Mouse (Mus musculus) gastrocnemius, postnatal 4 days (tissue): ENCODE measurements around the gene Rgs5. TPM values are rescaled to one million over a fixed set of nuclear protein-coding genes. Genes with fewer than 3 reads are reported as not detected.

Experiments
- DNase-seq, 2 experiments: peaks; one replicate each; pipeline ENCODE4 v3.0.0; 2021 to 2022; ENCODE audit warnings: low spot score in 2 of 2, mixed read lengths in 2 of 2
- long read RNA-seq, 2 experiments: library from polyadenylated mRNA; stranded (forward); transcript quantifications; one replicate each; pipeline ENCODE4 v2.0.0; 2021
- total RNA-seq, 2 experiments: library from RNA; stranded (reverse); gene quantifications; 2 replicates each; pipeline ENCODE4 v1.2.3; 2021

Gene Rgs5
- 100 to 1,000 TPM; 127 to 143 TPM for total RNA-seq
- long read RNA-seq, experiment 1, full-length matches to known transcripts: 130 of 148 reads
- long read RNA-seq, experiment 1, partial matches to known transcripts: 15 of 148 reads
- long read RNA-seq, experiment 1, other reads (novel, unspliced or antisense): 3 of 148 reads
- long read RNA-seq, experiment 2, full-length matches to known transcripts: 132 of 146 reads
- long read RNA-seq, experiment 2, partial matches to known transcripts: 13 of 146 reads
- long read RNA-seq, experiment 2, other reads (novel, unspliced or antisense): 1 of 146 reads

DNA sequence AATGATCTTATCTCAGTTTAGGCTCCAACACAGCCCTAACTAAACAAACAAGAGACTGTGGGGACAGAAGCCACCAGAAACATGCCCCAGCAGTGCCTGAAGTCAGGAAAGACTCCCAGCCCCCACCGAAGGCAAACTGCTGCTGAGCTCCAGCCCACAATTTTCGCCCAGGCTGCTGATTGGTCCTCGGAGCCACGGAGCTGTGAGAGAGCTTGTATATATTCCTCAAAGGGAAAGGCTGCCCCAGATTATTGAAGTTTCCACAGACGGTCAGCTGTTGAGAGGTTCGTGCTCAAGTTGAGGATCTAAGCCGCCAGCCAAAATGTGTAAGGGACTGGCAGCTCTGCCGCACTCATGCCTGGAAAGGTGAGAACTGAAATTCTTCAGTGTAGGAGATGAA is at the start of gene Rgs5:
TSS of gene Rgs5 (plus strand) at position 246 of the 400 bp plus-strand sequence.
- peak in 1 of 2 experiments; percentile 12 for DNase-seq

DNA sequence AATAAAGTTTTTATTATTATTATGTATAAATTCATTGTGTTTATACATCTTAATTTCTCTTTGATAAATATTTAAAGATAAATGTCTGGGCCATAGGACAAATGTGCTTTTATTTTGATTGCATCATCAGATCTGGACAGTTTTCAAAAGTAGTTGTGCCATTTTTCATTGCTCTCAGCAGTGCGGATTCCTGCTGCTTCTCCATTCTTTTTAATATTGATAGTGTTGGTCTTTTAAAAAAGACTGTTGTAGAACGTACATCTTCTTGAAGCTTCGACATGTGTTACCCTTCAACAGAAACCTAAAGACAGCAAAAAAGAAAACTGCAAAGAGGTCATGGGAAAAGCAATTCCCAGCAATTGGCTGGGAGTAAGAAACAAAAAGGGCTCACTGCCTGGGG is 49.1 kb upstream of the Rgs5 start:
- no peak for DNase-seq

DNA sequence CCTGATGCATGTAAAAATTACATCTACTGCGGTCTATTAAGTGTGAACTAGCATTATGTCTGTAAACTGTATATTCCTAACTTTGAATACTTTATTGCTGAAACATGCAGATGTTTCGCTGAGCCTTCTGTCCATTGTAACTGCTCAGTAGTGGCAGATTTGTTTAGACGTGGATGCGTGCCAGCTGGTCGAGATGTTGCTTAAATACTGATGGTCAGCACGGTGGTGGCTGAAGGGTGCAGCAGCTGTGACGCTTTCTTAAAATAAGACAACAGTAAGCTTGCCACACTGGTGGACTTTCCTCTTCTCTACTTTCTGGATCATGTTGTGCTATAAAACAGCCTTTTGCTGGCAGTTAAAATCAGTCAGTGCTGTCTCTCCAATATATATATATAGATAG is 25.6 kb upstream of the Rgs5 start:
- no peak for DNase-seq

DNA sequence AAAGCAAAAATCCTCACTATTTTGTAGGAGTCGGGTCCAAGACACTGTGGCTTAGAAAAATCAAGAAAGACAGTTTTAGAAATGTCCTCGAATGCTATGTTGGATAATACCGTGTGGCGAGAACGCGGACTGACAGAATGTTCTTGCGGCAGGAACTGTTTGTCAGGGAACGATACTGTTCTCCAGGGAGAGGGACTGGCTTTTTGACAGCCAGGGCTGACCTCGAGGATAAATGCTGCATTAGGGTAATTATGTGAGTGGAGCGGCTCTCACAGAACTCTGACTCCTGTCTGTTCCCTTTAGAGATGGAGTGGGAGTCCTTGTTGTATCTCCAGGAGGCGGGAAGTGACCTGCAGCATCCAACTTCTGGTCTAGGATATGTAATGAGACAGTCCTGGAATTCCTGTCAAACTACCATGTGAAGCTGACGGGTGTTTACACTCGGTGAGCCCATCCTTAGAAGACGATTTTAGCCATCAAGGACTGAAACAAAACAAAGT is 18.0 kb upstream of the Rgs5 start:
- DNase-seq: no peak

DNA sequence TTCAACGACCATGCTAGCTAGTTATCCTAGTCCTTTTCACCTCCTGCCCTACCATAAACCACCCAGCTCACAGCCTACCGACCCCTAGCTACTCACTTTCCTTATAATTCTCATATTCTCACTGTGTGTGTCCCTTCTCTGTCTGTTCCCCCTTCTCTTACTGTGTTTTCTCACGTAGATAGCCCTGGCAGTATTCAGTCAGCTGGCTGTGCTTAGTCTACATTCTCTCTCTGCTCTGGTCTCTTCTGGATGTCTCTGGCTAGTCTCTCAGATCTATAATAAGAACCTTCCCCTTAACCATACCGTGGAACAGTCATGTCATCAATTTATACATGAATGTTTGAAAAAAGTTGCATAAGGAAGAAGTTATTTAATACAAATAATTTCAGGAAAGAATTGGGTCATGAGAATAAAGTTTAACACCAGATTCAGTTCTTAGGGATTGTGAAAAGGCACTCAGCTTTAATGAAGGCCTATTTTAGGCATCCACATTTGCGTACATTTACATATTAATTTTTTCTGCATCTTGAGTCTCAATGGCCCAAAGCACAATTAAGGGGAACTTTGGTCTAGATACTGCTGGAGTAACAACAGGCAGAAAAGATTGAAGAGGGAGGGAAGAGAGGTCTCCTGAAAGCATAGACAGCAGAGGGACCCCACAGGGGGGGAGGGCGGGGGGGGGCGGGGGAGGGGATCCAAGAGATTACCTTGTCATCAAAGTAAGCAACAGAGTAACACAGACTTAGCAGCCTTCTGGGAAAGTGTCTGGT is 10.2 kb upstream of the Rgs5 start:
- DNase-seq: no peak

DNA sequence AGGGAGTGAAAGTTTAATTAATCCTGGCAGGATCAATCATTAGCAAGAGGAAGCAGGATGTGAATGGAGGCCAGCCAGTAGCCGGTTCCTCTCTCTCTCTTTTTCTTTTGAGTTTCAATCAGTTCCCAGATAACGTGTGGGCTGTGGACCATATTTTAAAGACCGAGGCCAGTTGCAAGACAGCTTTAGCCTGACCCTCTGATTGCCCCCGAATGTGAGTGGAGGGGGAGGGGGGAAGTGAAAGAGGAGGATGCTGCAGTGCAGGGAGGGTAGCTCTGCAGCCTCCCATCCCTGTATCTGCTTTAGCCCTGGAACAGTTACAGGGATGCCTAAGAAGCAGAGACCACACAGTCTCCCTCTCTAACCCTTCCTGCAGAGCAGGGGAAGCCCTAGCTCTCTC is 4.2 kb downstream of the Rgs5 start:
- DNase-seq: no peak

DNA sequence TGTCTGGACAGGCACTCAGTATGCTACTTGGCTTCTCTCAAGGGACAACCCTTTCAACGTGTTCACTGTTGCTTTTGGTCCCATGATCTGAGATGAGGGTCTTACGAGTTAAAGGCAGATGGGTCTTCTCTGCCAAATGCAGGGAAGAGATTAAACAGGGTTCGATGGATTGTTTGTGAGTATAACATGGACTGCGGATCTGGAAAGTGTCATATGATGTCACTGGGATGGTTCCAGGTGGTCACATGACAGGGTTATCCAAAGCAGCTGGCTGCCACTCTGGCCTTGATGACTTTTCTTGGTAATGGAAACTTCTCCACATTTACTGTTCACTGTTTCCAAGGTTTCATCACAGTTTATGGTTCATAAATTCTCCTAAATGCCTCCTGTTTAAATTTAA is 12.0 kb downstream of the Rgs5 start:
- no peak for DNase-seq

DNA sequence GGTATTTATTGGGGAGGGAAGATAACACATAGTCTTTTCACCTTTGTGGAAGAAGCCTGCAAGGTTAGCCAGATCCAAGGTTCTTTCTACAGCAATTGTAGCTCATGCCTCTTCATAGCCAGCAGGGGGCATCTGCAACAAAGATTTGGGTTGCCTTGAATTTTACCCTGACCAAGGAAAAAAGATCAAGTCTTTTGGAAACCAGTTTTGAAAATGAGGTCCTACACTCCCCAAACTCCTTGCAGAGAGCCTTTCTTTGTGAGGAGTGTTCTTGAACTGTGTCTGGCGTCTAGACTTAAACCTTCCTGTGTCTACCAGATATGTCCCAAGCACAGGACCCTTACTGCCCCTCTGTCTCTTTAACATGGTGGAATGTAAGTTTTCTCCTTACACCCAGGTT is 15.4 kb downstream of the Rgs5 start:
- DNase-seq: no peak

DNA sequence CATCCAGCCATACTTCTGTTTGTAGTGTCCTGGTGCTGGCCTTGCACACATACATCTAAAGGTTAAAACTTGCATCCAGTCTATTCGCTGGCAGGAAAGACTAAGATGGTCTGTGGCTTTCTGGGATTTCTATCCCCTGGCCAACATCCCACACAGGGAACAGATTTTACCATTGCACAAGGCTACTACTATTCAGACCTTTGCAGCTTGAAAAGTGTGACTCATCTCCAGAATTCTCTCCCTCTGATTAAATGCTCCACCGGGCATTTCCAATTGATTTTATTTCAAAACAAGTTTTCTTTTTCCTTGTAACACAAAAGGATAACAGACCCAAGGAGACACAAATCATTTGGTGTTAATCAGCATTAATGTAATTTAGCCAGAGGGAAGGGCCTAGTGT is 16.5 kb downstream of the Rgs5 start:
- DNase-seq: no peak

DNA sequence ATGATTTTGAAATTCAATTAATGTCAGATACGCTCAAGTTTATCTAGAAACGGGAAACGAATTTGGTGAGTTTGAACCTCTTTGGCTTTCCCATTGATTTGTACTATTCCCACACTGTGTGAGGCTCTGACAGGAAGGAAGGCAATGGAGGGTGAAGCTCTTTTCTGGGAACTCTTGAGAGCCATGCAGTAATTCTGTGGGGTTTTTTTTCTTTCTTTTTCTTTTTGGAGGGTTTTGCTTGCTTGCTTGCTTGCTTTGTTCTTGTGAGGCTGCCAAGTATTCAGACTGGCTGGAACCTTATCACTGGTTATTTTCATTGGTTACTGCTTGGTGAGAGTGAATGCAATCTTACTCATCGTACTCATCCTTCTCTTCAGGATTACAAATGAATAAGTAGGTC is 17.0 kb downstream of the Rgs5 start:
- no peak for DNase-seq

DNA sequence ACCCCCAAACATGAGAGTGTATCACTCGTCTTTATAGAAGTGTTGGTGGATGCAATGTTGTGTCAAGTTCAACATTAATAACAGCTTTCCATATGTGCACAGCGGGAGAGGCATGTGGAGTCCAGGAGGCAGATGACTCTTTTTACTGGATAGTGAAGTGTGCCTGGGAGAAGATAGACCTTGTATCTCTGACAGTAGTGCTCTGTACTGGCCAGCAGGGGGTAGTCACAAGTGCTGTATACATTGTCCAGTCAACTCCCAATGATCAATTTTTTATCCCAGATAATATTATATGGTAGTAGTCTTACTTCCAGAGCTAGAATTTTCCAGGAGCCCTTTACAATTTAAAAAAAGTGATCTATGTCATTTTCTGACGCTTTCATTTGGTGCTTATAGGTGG is 18.8 kb downstream of the Rgs5 start:
- DNase-seq: no peak

DNA sequence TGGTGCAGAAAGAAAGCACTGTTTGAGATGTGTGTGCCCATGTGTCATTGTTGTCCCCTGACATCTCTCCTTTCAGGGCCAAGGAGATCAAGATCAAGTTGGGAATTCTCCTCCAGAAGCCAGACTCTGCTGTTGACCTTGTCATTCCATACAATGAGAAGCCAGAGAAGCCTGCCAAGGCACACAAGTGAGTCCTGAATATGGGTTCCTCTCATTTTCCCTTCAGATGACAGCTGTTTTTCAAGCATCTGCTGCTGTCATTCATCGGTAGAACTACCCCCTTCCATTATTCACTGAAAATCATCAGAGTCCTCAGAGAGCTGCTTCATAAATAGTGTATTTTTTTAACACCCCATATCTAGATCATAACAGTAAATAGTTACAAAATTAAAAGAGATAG is 21.4 kb downstream of the Rgs5 start:
- no peak for DNase-seq

DNA sequence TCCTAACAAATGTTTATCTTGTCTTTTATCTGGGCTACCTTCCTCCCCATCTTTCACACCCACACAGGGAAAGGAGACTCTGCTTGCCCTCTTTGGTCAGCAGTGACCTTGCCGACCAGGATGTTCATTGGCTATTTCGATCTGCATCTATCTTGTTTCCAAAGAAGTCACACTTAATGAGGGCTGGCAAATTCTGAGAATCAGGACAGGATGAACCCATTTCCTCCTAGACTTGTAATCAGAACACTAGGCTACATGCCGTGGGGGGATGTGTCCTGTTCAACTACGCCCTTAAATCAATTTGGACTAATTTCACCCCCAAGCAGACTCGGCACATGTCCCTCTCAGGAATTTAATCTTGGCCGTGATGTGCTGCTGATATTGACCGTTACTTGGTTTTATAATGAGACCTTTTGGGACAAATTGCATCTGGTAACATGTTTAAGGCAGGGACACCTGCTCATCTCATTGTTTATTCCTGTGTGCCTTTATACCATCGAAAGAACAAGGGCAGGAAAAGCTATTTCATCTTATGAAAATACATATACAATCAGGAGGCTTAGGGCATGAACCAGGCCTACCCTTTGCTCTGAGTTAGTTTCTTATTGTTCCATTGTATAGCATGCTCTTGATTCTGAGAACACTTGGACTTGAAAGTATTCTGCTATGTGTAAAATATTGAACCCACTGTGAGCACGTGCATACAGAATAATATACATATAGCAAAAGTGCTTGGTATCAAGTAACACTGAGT is 25.3 kb downstream of the Rgs5 start:
- DNase-seq: no peak

DNA sequence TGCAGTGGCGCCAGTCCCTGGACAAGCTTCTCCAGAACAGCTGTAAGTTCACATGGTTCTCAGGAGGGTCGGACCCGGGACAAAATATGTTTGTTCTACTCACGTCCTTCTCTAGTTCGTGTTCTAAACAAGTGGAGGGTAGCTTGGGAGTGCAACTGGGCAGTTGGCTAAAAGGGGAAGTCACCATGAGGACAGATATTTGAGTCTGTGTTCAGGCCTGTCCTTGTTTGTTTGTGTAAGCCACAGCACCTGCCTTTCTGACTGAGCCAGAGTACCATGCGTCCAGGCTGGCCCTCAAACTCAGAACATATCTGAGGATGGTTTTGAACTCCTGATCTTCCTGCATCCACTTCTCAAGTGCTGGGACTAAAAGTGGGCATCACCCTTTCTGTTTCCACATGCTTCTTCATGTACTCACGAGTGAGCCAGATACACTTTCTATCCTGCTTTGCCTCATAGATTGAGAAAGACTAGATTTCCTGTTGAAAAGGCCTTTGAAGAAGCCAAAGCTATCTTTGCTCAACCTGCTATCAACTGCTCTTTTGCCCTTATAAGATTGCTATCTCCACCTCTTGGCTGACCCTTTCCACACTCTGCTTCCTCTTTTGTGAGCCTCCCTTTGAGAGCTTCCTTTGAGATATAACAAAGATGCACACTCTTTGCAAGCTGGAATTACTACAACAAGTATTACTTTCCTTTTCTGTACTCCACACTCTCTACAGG is 27.6 kb downstream of the Rgs5 start:
- no peak for DNase-seq

DNA sequence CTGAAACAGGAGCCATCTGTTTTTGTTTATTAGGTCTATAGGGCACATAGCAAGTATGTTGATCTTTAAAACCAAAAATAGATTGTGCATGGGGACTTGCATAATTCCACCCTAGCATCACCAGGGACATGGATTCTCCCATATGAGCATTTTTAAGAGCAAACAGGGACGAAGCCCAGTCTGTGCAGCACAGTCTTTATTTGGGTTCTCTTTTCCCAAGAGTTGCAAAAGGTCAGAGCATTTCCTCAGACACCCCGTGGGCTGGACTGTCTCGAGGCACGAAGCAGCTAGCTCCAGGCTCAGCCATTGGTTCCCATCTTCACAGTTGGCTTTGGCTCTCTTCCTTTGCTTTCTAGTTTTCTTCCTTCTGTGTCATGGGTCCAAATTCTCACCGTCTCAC is 30.0 kb downstream of the Rgs5 start:
- DNase-seq: no peak

DNA sequence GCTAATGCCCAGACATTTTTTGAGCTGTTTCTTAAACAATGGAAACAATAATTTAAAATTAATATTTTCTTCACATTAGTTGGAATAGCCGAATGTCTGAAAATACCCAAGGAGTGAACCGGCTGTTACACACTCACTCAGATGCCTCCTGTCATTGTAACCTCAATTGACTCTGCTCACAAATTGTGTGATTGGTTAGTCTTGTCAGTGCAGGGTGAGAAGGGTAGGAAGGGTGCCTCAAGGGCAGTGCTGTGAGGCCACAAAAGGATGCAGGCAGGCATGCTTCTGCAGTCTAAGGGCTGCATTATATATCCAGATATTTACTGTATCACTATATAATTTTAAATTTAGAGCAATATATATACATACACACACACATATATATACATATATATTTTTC is 37.7 kb downstream of the Rgs5 start:
- DNase-seq: no peak

DNA sequence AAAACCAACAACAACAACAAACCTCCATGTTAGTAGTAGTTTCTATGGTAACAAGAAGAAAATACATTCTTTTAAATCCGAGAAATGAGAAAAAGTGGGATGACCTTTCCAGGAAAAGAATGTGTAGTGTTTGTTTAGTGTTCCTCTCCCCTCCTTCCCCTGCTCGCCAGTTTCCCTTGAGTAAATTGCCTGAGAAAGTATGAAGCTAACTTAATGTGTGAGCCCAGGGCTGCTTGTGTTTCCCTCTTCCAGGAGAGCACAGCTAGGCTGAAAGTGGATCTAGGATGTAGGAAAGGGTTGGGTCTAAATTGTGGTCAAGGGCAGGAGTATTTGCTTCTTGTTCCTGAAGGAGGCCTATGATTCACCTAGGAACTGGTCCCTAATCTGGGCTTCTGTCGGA is 38.2 kb downstream of the Rgs5 start:
- DNase-seq: no peak

DNA sequence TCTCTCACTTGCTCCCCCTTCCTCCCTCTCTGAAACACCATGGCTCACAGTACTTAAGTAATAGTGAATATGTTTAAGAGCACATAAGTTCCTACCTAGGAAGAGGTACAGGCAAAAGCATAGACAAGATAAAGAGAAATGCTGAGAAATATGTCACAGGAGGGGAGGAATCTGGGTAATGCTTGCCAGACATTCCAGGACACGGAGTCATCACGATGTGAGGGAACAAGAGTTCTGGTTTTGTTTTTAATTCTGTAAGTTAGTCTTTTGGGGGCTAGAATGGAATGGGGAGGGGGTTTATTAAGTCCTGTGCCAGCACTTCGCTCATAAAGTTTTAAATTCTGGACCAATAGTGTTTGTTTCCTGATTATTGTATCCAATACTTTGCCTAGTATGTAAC is 40.1 kb downstream of the Rgs5 start:
- DNase-seq: no peak

DNA sequence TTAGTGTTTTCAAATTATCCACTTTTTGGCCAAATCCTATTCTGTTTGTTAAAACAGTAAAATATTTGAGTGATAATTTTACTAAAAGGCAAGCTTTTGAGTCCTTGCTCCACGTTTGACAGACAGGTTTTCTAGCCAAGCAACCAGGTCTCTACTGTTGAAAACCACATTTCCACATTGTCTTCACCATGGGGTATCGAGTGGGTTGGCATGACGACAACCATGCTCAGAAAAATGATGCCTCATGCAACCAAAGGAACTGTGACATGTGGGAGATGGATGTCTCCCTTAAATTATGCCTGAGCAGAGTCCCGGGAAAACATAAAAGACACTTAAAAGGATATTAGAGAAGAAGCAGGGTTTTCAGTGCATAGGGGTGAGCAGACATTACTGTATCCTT is 41.9 kb downstream of the Rgs5 start:
- DNase-seq: no peak

DNA sequence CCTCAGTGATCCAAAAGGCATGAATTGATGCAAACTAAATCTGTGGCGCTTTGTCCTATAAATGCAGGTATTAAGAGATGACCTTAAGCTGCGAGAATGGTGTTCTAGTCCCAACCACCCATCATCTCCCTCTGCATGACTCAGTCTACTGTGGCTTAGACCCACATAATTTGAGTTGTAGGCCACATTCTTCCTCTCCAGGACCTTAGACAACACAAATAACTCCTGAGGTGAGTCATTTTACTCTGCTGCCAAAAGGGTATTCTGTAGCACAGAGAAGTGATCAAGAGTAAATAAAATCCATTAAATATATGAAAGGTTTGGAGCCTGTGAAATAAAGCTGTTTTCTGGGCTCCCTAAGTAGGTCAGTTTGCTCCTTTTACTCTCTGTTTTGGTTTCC is 43.9 kb downstream of the Rgs5 start:
- no peak for DNase-seq

DNA sequence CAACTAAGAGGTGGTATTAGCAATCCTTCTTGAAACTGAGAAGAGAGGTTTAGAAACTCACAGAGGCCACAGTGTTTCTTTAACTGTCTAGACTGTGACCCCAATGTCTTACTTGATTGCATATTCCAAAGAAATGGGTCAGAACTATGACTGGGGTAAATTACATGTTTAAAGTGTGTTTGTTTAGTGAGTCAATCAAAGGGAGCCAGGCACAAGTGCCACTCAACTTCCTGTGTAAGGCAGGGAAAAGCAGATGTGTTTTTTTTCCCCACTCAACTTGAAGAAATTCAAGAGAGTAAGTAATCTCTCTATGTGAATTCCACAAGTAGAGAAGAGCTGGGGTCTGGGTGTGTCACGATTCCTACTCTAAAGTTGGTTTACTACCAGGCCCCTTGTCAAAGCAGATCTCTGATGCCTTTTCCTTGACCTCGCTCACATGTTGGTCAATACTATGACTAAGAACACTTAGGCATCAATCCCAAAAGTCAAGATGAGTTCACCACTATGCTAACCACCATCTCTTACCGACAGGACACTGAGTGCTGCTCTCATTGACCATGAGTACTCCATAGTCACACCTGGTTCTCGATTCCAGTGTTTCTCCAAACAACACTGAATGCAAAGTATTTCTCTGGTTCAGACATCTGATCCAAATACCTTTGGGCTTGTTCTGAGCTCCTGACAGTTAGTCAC is 49.2 kb downstream of the Rgs5 start:
- DNase-seq: no peak
